ENCODE assay signal across 8 mouse cellular contexts in the genomic region with DNA sequence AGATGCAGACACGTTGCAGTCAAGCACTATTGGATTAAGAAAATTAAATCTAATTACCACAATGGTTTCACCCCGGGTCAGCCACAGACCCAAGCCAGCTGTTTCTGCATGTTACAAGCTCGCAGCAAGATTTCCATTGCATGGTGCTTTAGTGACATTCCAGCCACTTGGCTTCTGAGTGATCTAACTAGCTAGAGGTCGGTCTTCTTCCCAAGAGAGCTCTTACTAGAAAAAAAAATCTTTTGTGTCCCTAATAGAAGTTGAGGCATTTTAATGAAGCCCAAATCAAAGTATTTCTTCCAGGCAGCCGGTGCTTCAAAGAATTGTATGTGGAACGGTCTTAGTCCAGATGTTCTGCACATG. TPM values are rescaled to one million over a fixed set of nuclear protein-coding genes. Genes with fewer than 3 reads are reported as not detected.
DNase-seq lines count a peak whose midpoint lies in the region; ATAC-seq lines count a peak whose summit lies in the region.

No protein-coding gene starts in this region.

- peak overlapping the region; percentile 78 for H3K4me3 ChIP-seq in hindbrain, embryonic 10.5 days
- H3K4me3 ChIP-seq in limb, embryonic 13.5 days: peak overlapping the region; percentile 58
- H3K4me3 ChIP-seq in stomach, embryonic 16.5 days (replicated peaks; ENCODE audit: low read length): peak overlapping the region; percentile 54; the same call in 1 of the 2 replicates
- no peak overlapping the region for H3K4me3 ChIP-seq in liver, embryonic 12.5 days

- peaks cover 25% of the 10 kb centered on the region for H3K4me1 ChIP-seq in hindbrain, embryonic 10.5 days (replicated peaks)
- H3K4me1 ChIP-seq in limb, embryonic 13.5 days: peaks cover 19% of the 10 kb centered on the region
- H3K4me1 ChIP-seq in stomach, embryonic 16.5 days (ENCODE audit: control insufficient read depth, insufficient read depth, low read length): peaks cover 11% of the 10 kb centered on the region; the same call in 1 of the 2 replicates
- H3K4me1 ChIP-seq in liver, embryonic 12.5 days: no peaks in the 10 kb centered on the region

- H3K27me3 ChIP-seq in hindbrain, embryonic 10.5 days (ENCODE audit: insufficient read depth, poor library complexity, severe bottlenecking): peaks cover 39% of the 10 kb centered on the region
- peaks cover 27% of the 10 kb centered on the region for H3K27me3 ChIP-seq in limb, embryonic 13.5 days
- H3K27me3 ChIP-seq in stomach, embryonic 16.5 days (ENCODE audit: control insufficient read depth, insufficient read depth, low read length): peaks cover 9% of the 10 kb centered on the region; the same call in 1 of the 2 replicates
- H3K27me3 ChIP-seq in liver, embryonic 12.5 days (replicated peaks): peaks cover 58% of the 10 kb centered on the region

- H3K36me3 ChIP-seq in hindbrain, embryonic 10.5 days: no peaks in the 10 kb centered on the region
- no peaks in the 10 kb centered on the region for H3K36me3 ChIP-seq in limb, embryonic 13.5 days
- no peaks in the 10 kb centered on the region for H3K36me3 ChIP-seq in stomach, embryonic 16.5 days (ENCODE audit: control insufficient read depth, insufficient read depth, low read length)
- H3K36me3 ChIP-seq in liver, embryonic 12.5 days: no peaks in the 10 kb centered on the region

- peak; percentile 12 for DNase-seq in kidney, adult 9 months
- DNase-seq in kidney, adult 11 months: no peak
- peak; percentile 22 for DNase-seq in hindbrain, embryonic 10.5 days (ENCODE audit: low spot score)
- no peak for DNase-seq in urinary bladder, postnatal 25 days (ENCODE audit: low spot score)
- no peak for DNase-seq in cerebellum, adult 8-10 months

- 14% methylated on average over 6 of the region's 6 CpGs for WGBS in hindbrain, embryonic 10.5 days
- WGBS in limb, embryonic 13.5 days: 3% methylated on average over 6 of the region's 6 CpGs
- WGBS in stomach, embryonic 16.5 days: 23% methylated on average over 6 of the region's 6 CpGs
- WGBS in liver, embryonic 12.5 days (ENCODE audit: insufficient replicate concordance): 19% methylated on average over 6 of the region's 6 CpGs

- no peak overlapping the region for H3K9ac ChIP-seq in limb, embryonic 13.5 days
- H3K9ac ChIP-seq in stomach, embryonic 16.5 days (ENCODE audit: low read length): no peak overlapping the region
- H3K9ac ChIP-seq in liver, embryonic 12.5 days: no peak overlapping the region

- ATAC-seq in limb, embryonic 13.5 days (ENCODE audit: low FRiP score, low read depth): no peak
- ATAC-seq in stomach, embryonic 16.5 days (ENCODE audit: insufficient read depth, low FRiP score): no peak
- ATAC-seq in liver, embryonic 12.5 days: no peak

- H3K9me3 ChIP-seq in hindbrain, embryonic 10.5 days: no peaks in the 10 kb centered on the region
- no peaks in the 10 kb centered on the region for H3K9me3 ChIP-seq in limb, embryonic 13.5 days
- H3K9me3 ChIP-seq in stomach, embryonic 16.5 days (replicated peaks; ENCODE audit: control insufficient read depth, low read length): no peaks in the 10 kb centered on the region
- H3K9me3 ChIP-seq in liver, embryonic 12.5 days (replicated peaks): no peaks in the 10 kb centered on the region

- peak overlapping the region; percentile 90 for H3K4me2 ChIP-seq in limb, embryonic 13.5 days (replicated peaks)
- peak overlapping the region; percentile 87; the same call in 1 of the 2 replicates for H3K4me2 ChIP-seq in stomach, embryonic 16.5 days (ENCODE audit: low read depth, low read length)
- H3K4me2 ChIP-seq in liver, embryonic 12.5 days: no peak overlapping the region

- no peak overlapping the region for H3K27ac ChIP-seq in hindbrain, embryonic 10.5 days
- no peak overlapping the region for H3K27ac ChIP-seq in limb, embryonic 13.5 days
- no peak overlapping the region for H3K27ac ChIP-seq in stomach, embryonic 16.5 days (ENCODE audit: low read length)
- H3K27ac ChIP-seq in liver, embryonic 12.5 days: no peak overlapping the region

RNA-seq across cellular contexts. Expression of gene Cdh6, which starts 1.1 kb away (rescaled TPM):
- polyA plus RNA-seq in hindbrain, embryonic 10.5 days (2016; fragmentation: Nextera tagmentation; extraction: Ambion mirVana): 11.2 and 18.6 TPM in 2 replicates
- polyA plus RNA-seq in limb, embryonic 13.5 days (2015; fragmentation: Nextera tagmentation; extraction: Ambion mirVana): 13.3 and 14.3 TPM in 2 replicates
- polyA plus RNA-seq in stomach, embryonic 16.5 days (2015; fragmentation: Nextera tagmentation; extraction: Ambion mirVana): 4.2 and 4.5 TPM in 2 replicates
- 0.24 and 0.29 TPM in 2 replicates for polyA plus RNA-seq in liver, embryonic 12.5 days (2016; fragmentation: Nextera tagmentation; extraction: Ambion mirVana)

Comparison
In these comparisons a context has a peak if more than half of its experiments do, and no peak if none do; other contexts are left out.
1. DNase-seq: peak in kidney, adult 9 months (single experiment) and hindbrain, embryonic 10.5 days (single experiment); none in kidney, adult 11 months (single experiment), urinary bladder, postnatal 25 days (single experiment) and cerebellum, adult 8-10 months (single experiment).